Mouse (Mus musculus) lung, embryonic 14.5 days (tissue): ENCODE data around the gene Kctd19. TPM values are rescaled to one million over a fixed set of nuclear protein-coding genes. Genes with fewer than 3 reads are reported as not detected.

ENCODE experiments used
- ATAC-seq: fragments of 200-750 bp; cut with Nextera tagmentation; 2 replicates; pipeline ENCODE4 v1.8.0; 2017; ENCODE audit warnings: mild to moderate bottlenecking, moderate TSS enrichment, moderate library complexity; ENCODE audit not compliant: insufficient read depth
- DNase-seq: peaks from one replicate; pipeline ENCODE4 v3.0.0-alpha.2; 2015
- H3K27ac ChIP-seq: fragments of 300-500 bp; sonication (generic); 2 replicates; pipeline ENCODE4 v1.5.1; 2014; ENCODE audit warnings: low read depth, mild to moderate bottlenecking, moderate library complexity
- H3K27me3 ChIP-seq: fragments of 300-500 bp; sonication (generic); 2 replicates; pipeline ENCODE4 v1.6.1; 2014; ENCODE audit warnings: low read length, control low read depth; ENCODE audit not compliant: insufficient read depth
- H3K36me3 ChIP-seq: fragments of 300-500 bp; sonication (generic); 2 replicates; pipeline ENCODE4 v1.6.1; 2014; ENCODE audit warnings: control low read depth; ENCODE audit not compliant: insufficient read depth
- H3K4me1 ChIP-seq: fragments of 300-500 bp; sonication (generic); 2 replicates; pipeline ENCODE4 v1.6.1; 2014; ENCODE audit warnings: antibody characterized with exemption, control low read depth; ENCODE audit not compliant: insufficient read depth
- H3K4me2 ChIP-seq: fragments of 300-500 bp; sonication (generic); 2 replicates; pipeline ENCODE4 v1.6.1; 2014; ENCODE audit warnings: mild to moderate bottlenecking
- H3K4me3 ChIP-seq: fragments of 300-500 bp; sonication (generic); 2 replicates; pipeline ENCODE4 v1.5.1; 2014; ENCODE audit warnings: low read depth, low read length
- H3K9ac ChIP-seq: fragments of 300-500 bp; sonication (generic); 2 replicates; pipeline ENCODE4 v1.6.1; 2014
- H3K9me3 ChIP-seq: fragments of 300-500 bp; sonication (generic); 2 replicates; pipeline ENCODE4 v1.6.1; 2016; ENCODE audit warnings: low read depth, low read length, control low read depth
- CTCF ChIP-seq: IDR thresholded peaks from 2 replicates; pipeline ENCODE4 v1.5.1; 2016; ENCODE audit warnings: antibody characterized with exemption, low read depth
- WGBS: fragments of 180-500 bp; shearing (Covaris S2); extraction: QIAGEN DNeasy Blood & Tissue Kit; methylation state at CpG from one replicate; pipeline ENCODE4 v1.1.7; 2014; 5-methylcytosine and 5-hydroxymethylcytosine counted together
- polyA plus RNA-seq: library from polyadenylated mRNA; unstranded; fragments of >200 nt; fragmentation: Nextera tagmentation; extraction: Ambion mirVana; gene quantifications from 2 replicates; pipeline ENCODE4 v1.2.1, GENCODE M21; 2014

Kctd19 gene
- polyA plus RNA-seq, 1 experiment from 2014 or later = 0.32 TPM

- Histone ChIP-seq H3K4me2 (no peak overlapping the region), H3K9ac (no peak overlapping the region), H3K27ac (no peak overlapping the region), H3K4me1 (peaks cover 15% of the 10 kb centered on the region), H3K27me3 (no peaks in the 10 kb centered on the region), H3K36me3 (no peaks in the 10 kb centered on the region), H3K4me3 (no peak overlapping the region), H3K9me3 (no peaks in the 10 kb centered on the region)
- ATAC-seq = no peak
- no peak for DNase-seq
- TF ChIP-seq CTCF = no peak
- WGBS = 73% methylated on average over 12 of the region's 12 CpGs
Observed at GRCm38 (mm10) chr8:105380308-105380707, 33.0 kb downstream of the Kctd19 start.

GRCm38 (mm10) chr8:105378673-105379072 is 34.6 kb downstream of the Kctd19 start:
- H3K9ac ChIP-seq = no peak overlapping the region
- H3K4me3 ChIP-seq = no peak overlapping the region
- H3K27ac ChIP-seq = peak overlapping the region; percentile 46
- no peaks in the 10 kb centered on the region for H3K27me3 ChIP-seq
- 42% methylated on average over 19 of the region's 19 CpGs for WGBS
- ATAC-seq (peak; percentile 67), DNase-seq (peak; percentile 88)
- no peak for TF ChIP-seq CTCF
- no peaks in the 10 kb centered on the region for H3K36me3 ChIP-seq
- no peak overlapping the region for H3K4me2 ChIP-seq
- H3K4me1 ChIP-seq = peaks cover 15% of the 10 kb centered on the region
- H3K9me3 ChIP-seq = no peaks in the 10 kb centered on the region

GRCm38 (mm10) chr8:105374513-105374966 is 38.8 kb downstream of the Kctd19 start:
- H3K9me3 ChIP-seq = no peaks in the 10 kb centered on the region
- 29% methylated on average over 33 of the region's 33 CpGs for WGBS
- peak; percentile 72 for DNase-seq
- ATAC-seq = peak; percentile 39; the same call in 1 of the 2 replicates
- peaks cover 13% of the 10 kb centered on the region for H3K4me1 ChIP-seq
- no peaks in the 10 kb centered on the region for H3K27me3 ChIP-seq
- peak overlapping the region; percentile 53 for H3K4me2 ChIP-seq
- H3K9ac ChIP-seq = no peak overlapping the region
- TF ChIP-seq CTCF = peak; percentile 78
- no peak overlapping the region for H3K27ac ChIP-seq
- 0 out of 2 replicates have a peak overlapping the region, but pooled peaks have one; percentile 3 for H3K4me3 ChIP-seq
- peaks cover 8% of the 10 kb centered on the region; the same call in 1 of the 2 replicates for H3K36me3 ChIP-seq

- TF ChIP-seq CTCF = no peak
- Histone ChIP-seq H3K4me3 (0 out of 2 replicates have a peak within 1 kb of the TSS, but pooled peaks have one; percentile 3), H3K9me3 (no peaks in the 10 kb centered on the region), H3K4me1 (no peaks in the 10 kb centered on the region), H3K4me2 (peak within 1 kb of the TSS; percentile 53), H3K9ac (no peak within 1 kb of the TSS), H3K27ac (no peak within 1 kb of the TSS), H3K27me3 (no peaks in the 10 kb centered on the region), H3K36me3 (peaks cover 22% of the 10 kb centered on the region; the same call in 1 of the 2 replicates)
- ATAC-seq (no peak), DNase-seq (no peak)
- WGBS = 62% methylated on average over 2 of the region's 2 CpGs
Observed at GRCm38 (mm10) chr8:105373032-105373431, 40.3 kb downstream of the Kctd19 start, which contains the start of gene Plekhg4. Gene Plekhg4 (plus strand): TSS chr8:105373274.

- no peak for TF ChIP-seq CTCF
- Histone ChIP-seq H3K9ac (no peak overlapping the region), H3K27ac (no peak overlapping the region), H3K4me2 (no peak overlapping the region), H3K27me3 (no peaks in the 10 kb centered on the region), H3K36me3 (peaks cover 22% of the 10 kb centered on the region; the same call in 1 of the 2 replicates), H3K9me3 (no peaks in the 10 kb centered on the region), H3K4me1 (no peaks in the 10 kb centered on the region), H3K4me3 (no peak overlapping the region)
- DNase-seq = no peak
- WGBS = 67% methylated on average over 9 of the region's 9 CpGs
- ATAC-seq = no peak
Observed at GRCm38 (mm10) chr8:105372473-105372872, 40.8 kb downstream of the Kctd19 start.

- ATAC-seq = no peak
- Histone ChIP-seq H3K9ac (no peak overlapping the region), H3K4me1 (0 out of 2 replicates have a peak, but pooled peaks cover 4% of the 10 kb centered on the region), H3K4me2 (no peak overlapping the region), H3K36me3 (peaks cover 55% of the 10 kb centered on the region), H3K27ac (no peak overlapping the region), H3K4me3 (no peak overlapping the region), H3K27me3 (no peaks in the 10 kb centered on the region), H3K9me3 (no peaks in the 10 kb centered on the region)
- DNase-seq = peak; percentile 67
- WGBS = 64% methylated on average over 2 of the region's 2 CpGs
- peak; percentile 66 for TF ChIP-seq CTCF
Observed at GRCm38 (mm10) chr8:105367107-105367506, 46.2 kb downstream of the Kctd19 start.

GRCm38 (mm10) chr8:105361751-105362702 is 51.3 kb downstream of the Kctd19 start:
- H3K4me1 ChIP-seq = 0 out of 2 replicates have a peak, but pooled peaks cover 4% of the 10 kb centered on the region
- H3K36me3 ChIP-seq = peaks cover 55% of the 10 kb centered on the region
- no peak overlapping the region for H3K4me2 ChIP-seq
- H3K9ac ChIP-seq = no peak overlapping the region
- no peak for TF ChIP-seq CTCF
- DNase-seq (peak; percentile 92), ATAC-seq (peak; percentile 64)
- WGBS = 47% methylated on average over 12 of the region's 12 CpGs
- no peaks in the 10 kb centered on the region for H3K27me3 ChIP-seq
- H3K27ac ChIP-seq = peak overlapping the region; percentile 65
- no peak overlapping the region for H3K4me3 ChIP-seq
- no peaks in the 10 kb centered on the region for H3K9me3 ChIP-seq
